Mouse (Mus musculus): ENCODE measurements around the gene Kbtbd3.

Kbtbd3 gene

DNA sequence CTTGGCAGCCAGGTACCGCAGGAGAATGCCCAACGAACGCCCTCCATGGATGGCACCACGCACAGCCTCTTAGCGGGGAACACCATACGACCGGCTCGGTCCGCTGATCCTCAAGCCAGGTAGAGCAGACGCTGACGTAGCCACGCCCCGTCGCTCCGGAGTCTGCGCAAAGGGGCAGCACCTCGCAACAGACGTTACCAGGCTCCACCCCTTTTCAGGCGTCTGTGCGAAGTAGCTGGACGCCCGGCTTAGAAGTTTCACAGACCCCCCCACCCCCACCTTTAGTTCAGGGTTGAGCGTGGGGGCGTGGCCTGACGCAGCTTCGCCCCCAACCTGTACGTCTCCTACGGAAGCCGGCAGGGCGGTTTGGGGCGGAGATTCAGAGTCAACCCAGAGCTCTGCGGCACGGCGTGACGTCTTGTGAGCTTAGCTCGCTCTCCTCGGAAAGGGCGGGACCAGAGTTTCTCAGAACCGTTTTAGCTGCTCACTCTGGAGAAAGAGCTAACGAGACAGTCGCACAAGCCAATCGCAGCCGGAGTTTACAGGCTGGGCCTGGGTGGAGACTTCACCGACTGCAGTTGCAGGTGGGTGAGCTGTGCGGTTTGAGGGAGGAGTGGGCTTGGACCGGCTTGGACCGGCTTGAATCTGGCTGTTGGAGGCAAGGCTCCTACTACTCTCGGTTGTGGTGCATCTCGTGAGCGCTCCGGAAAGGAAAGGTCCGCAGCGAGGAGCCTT lies at the start of gene Kbtbd3, which contains the start of gene Aasdhppt:
Gene Kbtbd3, plus strand, starts transcription at position 483 of the 735 bp plus-strand sequence.
Gene Aasdhppt, minus strand, starts transcription at position 121 of the 735 bp plus-strand sequence.
- DNase-seq (ENCODE audit: low read depth, low spot score): peak; percentile 100

DNA sequence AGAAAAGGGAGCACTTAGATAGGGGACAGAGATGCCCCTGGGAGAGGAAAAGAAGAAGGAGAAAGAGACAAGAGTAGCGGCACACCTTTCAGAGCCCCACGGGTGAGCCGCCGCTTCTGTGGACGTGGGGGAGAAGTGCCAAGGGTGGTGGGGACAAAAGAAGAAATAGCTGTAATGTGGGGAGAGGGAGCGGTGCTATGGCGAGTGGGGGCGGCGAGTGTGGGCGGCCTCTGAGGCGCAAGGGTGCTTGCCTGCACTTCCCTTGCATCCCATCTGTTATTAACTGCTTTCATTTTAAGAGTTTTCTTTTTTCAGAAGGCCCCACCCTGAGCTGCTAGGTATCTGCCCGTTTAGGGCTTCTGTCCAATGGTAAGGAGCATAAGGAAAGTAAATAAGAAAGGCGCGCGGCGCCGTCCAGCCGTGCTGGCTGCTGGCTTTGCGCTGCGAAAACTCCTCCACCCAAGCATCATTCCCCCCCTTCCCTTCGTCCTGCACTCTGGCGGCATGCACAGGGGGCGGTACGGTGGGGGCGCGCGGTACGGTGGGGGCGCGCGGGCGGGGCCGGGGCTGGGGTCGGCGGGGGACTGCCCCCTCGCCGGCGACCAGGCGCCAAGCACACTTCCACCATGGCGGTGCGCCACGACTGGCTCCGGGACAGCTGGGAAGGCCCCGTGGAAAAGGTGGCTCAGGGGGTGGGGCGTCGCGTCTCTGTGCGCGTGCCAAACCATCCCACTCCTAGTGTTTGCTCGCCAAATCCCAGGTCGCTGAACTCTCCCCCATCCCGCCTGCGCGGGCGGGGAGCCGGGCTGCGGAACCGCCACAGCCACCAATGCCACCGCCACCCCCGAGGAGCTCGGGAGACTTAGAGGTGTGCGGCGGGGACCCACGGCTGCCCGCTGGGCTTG lies 49.5 kb upstream of the Kbtbd3 start:
- DNase-seq (ENCODE audit: low read depth, low spot score): peak; percentile 48

DNA sequence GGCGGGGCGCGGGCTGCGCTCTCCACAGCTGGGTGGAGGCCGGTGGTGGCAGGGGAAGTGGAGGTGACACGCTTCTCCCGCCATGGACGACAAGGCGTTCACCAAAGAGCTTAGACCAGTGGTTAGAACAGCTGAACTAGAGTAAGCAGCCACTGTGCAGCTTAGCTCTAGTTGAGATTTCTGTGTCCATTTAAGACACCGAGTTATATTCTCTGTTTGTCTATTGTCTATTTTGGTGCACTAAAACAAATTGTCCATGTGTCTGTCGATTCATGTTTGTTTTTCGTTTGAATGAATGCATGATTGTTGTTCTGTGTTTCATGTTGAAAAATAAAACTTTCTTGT lies 48.9 kb upstream of the Kbtbd3 start:
- no peak for DNase-seq (ENCODE audit: low read depth, low spot score)

DNA sequence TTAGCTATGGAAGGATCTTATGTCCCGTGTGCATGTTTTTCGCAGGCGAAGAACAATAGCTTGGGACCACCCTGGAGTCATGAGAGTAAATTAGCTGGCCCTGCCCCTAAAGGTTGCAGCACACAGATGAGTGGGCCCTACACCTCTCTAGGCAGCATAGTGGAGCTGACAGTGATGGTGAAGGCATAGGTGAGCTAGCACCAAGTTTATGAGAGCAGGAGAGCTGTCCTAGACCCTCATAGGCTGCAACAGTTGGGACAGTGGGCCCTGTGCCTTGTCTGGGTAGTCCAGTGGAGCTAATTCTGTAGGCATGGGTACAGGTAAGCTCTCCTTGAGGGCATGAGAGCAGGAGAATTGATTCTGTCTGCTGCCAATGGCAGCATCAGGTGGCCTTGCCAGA lies 42.8 kb upstream of the Kbtbd3 start:
- DNase-seq (ENCODE audit: low read depth, low spot score): no peak

DNA sequence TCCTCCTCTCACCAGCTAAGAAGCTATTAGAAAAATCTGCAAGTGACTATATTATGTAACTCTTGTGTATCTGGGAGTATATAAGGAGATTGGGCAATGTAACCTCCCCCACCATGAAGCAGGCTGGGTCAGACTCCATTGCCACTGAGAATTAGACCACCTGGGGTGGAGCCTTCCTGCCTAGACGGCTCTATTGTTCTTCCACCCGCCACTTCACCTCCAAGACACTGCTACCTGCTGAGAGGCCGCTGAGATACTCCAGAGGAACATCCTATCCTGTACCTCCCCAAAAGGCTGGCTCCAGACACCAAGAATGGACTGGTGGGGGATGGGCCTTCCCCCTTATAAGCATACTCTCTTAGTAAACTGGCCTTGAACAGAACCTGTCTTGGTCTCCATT lies 25.8 kb upstream of the Kbtbd3 start:
- DNase-seq (ENCODE audit: low read depth, low spot score): no peak

DNA sequence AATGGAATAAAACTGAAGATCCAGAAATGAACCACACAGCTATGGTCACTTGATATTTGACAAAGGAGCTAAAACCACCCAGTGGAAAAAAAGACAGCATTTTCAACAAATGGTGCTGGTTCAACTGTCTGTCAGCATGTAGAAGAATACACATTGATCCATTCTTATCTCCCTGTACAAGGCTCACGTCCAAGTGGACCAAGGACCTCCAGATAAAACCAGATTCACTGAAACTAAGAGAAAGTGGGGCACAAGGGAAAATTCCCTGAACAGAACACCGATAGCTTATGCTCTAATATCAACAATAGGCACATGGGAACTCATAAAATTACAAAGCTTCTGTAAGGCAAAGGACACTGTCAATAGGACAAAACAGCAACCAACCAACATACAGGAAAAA lies 9.2 kb upstream of the Kbtbd3 start:
- no peak for DNase-seq (ENCODE audit: low read depth, low spot score)

DNA sequence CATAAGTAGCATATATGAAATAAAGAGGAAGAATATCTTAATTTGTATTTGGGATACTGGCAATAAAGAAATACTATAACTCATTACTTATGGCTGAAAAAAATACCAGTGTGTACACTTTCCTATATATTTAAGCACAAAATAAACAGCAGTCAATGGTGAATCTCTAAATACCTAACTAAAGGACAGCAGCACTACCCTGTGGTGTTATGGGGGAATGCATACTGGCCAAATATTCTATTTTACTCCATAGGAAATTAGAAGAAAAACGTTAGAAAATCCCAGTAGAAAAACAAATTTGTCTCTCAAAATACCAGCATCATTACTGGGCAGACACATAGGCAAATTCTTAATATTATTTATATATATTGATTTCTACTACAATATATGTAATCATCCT lies 4.8 kb upstream of the Kbtbd3 start:
- no peak for DNase-seq (ENCODE audit: low read depth, low spot score)

DNA sequence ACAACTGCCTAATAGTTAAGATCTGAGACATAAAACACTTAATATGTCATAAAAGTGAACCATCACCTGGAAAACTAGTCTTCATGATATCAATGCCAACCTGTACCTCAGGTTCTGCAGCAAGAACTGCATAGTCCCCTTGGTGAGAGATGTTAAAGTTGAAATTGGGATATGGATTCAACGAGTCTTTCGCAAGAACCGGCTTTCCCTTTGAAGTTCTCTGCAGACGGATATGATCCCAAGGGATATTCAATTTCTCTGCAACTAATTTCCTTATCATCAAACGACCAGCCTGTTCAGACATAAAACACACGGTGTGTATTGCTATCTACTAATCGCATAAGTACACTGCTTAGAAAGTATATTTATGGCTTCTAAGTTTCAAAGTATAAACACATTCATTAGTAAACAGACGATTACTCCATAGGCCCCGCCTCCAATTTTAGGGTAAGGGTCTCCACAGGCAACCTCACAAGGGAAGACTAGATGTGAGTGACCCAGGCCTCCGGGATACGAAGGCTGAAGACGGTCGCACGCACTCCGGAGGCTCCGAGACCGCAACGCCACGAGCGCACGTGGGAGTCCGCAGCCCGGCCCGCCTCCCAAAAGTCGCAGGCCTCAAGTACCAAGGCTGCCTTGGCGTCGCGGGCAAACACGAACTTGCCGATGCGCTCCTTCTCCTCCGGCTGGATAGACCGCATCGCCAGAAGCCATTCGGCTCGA lies 844 bp upstream of the Kbtbd3 start:
- DNase-seq (ENCODE audit: low read depth, low spot score): peak; percentile 10

DNA sequence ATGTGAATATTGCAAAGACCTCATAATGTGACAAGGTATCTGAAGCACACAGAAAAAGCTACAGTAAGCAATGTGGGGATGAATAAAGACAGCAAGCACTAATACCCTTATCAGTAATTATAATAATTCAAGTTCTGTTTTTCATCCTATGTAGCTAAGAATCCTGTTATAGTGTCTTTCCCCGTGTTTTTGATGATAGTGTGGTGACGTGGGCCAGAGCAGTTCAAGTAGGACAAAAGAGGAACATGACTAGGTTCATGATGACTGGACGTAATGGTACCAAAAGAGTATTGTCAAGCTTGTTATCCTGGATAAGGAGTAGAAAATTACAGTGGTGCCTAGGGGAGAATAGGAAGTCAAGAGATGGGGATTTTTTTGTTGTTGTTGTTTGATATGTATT lies 1.1 kb downstream of the Kbtbd3 start:
- no peak for DNase-seq (ENCODE audit: low read depth, low spot score)

DNA sequence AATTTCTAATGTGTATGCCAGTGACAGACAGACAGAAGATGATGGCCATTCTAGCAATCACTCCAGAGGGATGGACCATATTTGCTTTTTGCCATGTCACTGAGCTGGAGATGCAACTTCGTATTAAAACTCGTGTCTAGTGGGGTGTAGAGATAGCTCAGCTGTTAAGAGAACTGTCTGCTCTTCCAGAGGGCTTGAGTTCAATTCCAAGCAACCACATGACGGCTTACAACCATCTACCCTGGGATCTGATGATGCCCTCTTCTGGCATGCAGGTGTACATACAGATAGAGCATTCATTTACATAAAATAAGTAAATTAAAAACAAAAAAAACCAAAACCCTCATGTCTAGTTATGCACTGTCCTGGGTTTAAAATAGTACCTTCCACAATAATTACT lies 1.5 kb downstream of the Kbtbd3 start:
- DNase-seq (ENCODE audit: low read depth, low spot score): no peak

DNA sequence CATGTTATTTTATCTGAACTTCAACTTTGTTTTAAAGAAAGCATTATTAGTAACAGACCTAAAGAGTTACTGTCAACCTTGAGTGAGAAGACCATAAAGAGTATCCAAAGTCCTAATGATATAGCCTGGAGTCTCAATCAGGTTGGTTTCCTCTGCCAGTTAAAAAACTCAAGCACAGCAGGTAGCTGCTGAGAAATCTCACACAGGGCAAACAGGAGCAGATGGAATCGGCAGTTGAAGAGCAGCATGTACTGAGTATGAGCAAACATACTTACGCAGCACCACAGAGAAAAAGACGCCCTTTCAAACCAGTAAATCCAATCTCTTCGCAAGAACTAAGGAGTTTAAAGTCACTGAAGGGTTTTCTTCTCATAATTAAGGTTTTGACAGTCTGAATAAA lies 4.3 kb downstream of the Kbtbd3 start:
- no peak for DNase-seq (ENCODE audit: low read depth, low spot score)

DNA sequence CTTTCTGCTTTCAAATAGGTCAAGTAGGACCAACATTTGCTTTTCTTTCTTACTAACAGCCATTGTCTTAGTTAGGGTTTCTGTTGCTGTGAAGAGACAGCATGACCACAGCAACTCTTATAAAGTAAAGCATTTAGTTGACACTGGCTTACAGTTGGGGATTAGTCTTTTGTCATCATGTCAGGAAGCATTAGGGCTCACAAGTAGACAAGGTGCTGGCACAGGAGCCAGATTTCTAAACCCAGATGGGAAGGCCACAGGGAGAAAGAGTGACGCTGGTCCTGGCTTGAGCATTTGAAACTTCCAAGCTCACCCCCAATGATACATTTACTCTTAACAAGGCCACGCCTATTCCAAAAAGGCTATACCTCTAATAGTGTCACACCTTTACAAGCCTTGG lies 6.1 kb downstream of the Kbtbd3 start:
- DNase-seq (ENCODE audit: low read depth, low spot score): no peak

DNA sequence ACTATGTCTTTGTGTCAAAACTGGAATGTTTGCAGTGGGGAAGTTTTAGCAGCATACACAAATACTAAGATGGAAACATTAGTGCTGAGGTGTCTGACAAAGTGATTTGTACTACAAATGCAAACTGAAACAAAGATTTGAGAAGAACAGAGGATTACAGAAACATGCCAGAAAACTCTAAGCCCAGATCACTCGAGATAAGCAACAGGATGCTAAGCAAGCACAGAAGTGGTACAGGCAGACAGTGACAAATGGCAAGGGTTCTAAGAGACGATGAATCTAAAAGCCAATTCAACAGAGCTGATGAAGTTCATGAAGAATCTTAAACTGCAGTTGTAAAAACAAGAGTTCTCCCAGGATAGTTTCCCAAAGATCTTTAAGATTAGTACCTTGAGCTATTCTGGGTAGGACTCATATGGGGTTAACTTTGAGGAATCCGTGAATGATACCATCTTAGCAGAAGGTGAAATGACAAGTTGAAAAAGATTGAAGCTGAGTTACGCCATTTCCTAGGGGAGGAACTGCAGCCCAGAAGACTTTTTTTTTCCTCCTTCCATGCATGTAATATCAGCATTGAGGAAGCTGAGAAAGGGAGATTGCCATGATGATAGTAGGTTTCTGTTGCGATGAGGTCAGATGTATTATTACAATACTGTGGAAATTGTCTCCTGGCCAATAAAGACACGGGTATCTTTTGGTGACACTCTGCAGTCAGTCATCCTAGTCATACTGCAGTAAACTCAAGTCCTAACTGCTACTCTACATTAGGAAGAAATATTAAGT lies 9.5 kb downstream of the Kbtbd3 start:
- DNase-seq (ENCODE audit: low read depth, low spot score): no peak

DNA sequence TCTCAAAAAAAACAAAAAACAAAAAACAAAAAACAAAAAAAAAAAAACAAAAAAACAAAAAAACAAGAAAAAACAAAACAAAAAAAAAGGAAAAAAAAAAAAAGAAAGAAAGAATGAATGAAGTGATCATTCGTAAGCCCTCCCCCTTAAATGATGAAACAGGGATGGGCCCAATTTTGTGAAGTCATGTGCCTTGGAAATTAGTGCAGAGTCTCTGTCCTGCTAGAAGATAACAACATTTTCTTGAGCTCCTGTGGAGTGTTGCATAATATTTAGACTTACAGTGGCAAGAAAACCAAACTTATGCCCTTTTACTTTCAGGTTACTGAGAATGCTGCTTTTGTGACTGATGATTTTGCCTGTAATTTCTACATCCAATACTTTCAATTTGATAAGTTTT lies 43.5 kb downstream of the Kbtbd3 start:
- no peak for DNase-seq (ENCODE audit: low read depth, low spot score)

DNA sequence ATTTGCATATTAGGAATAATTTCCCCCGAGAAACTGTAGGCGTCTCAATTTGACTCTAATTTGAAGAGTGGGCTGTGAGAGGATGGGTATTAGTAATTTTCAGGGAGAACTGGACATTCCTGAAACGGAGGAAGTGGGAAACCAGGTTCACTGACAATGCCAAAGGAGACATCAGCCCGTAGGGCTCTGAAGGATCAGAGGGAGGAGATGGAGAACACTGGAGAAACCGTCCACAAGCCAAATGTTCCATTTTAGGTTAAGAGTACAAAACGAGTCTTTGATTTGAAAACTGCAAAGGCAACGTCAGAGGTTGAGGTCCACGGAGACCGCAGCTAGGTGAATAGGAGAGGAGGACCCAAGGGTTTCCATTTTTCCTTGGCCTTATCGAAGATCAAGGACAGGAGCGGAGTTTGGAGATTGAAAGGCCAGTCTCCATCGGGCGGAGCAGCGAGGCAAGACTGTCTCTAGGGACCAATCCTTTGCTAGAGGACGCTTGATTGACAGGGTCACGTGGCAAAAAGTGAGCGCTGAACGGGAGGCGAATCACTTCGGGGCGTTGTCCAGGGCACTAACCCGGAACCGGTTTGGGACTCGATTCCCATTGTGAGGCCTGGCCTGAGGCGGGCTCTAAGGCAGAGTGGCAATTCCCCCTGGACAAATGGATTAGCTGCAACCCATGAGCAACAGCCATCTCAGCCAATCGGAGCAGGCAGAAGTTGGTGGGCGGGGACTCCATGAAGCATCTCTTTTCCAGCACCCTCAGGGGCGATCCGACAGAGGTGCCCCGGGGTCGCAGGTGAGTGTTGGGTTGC lies 66.4 kb downstream of the Kbtbd3 start, which contains the start of gene Msantd4:
Gene Msantd4, plus strand, starts transcription at position 735 of the 812 bp plus-strand sequence.
- peak; percentile 98 for DNase-seq (ENCODE audit: low read depth, low spot score)

DNA sequence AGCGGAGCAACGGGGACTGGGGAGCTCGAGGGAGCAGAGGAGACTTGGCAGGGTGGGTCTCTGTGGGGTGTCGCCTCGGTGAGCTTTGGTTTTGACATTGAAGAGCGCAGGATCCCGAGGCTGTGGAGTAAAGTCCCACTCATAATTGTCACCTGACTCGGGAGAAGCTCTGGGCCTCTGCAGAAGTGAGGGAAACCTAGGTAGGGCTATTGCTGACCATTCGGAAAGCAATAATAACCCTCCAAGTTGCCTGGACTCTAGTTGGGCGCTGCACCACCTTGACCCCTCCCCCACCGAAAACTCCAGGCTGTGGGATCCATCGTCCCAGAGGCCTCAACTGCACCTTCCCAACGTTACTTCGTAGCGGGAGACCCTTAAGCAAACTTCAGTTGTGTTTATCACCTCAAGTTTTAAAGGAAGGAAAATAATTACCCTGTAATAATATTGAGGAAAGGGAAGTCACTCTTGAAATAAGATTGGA lies 67.0 kb downstream of the Kbtbd3 start:
- no peak for DNase-seq (ENCODE audit: low read depth, low spot score)
